Mouse (Mus musculus) lung, adult 2 months (tissue): Measurements from ENCODE around the gene E130308A19Rik.

ENCODE experiments used
- CTCF ChIP-seq: fragments of 200-500 bp; IDR thresholded peaks from 2 replicates; pipeline ENCODE4 v1.5.1; 2011; ENCODE audit warnings: mild to moderate bottlenecking, low read length, control low read depth; ENCODE audit not compliant: insufficient read depth
- POLR2A ChIP-seq: fragments of 200-500 bp; IDR thresholded peaks from 2 replicates; pipeline ENCODE4 v1.6.1; 2011; ENCODE audit warnings: low read depth, mild to moderate bottlenecking, control low read depth, low read length, borderline replicate concordance; ENCODE audit errors: extremely low read depth

- TF ChIP-seq POLR2A (no peak), CTCF (no peak)
Observed at GRCm38 (mm10) chr4:59800181-59800580, 174.2 kb downstream of the E130308A19Rik start.
